Mouse (Mus musculus) layer of hippocampus, postnatal 25 days (tissue): Measurements from ENCODE around the gene 4933400A11Rik. TPM values are rescaled to one million over a fixed set of nuclear protein-coding genes. Genes with fewer than 3 reads are reported as not detected.

Experiments
- DNase-seq, 2 experiments: peaks; one replicate each; pipeline ENCODE4 v3.0.0; 2022; ENCODE audit warnings: mixed read lengths in 2 of 2, low spot score in 1 of 2; ENCODE audit errors: extremely low spot score in 1 of 2
- total RNA-seq, 2 experiments: library from RNA; stranded (reverse); gene quantifications; 2 replicates each; pipeline ENCODE4 v1.2.3; 2021

The 4933400A11Rik gene
- not detected for total RNA-seq

- no peak for DNase-seq
Measured at GRCm38 (mm10) chrX:169779535-169779934, at the start of gene 4933400A11Rik. Gene 4933400A11Rik, minus strand, starts transcription at chrX:169779635.

DNA sequence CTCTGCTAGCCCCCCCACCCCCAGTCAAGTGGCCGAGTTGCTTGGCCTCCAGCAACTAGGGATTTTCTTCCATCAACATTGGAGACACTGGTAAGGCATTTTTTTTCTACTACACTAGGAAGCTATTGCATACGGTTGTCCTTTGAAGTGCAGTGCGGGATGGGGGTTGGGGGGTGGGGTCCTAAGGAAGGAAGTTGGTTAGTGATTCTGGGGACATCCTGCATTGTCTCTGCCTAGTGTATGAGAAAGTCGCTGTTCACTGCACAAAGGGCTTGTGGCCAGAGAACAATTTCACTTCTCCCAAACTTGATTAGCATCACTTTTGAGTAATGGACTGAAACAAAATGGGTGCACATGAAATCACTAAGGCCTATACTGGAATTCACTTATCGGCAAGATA, 48.7 kb upstream of the 4933400A11Rik start:
- DNase-seq: no peak

DNA sequence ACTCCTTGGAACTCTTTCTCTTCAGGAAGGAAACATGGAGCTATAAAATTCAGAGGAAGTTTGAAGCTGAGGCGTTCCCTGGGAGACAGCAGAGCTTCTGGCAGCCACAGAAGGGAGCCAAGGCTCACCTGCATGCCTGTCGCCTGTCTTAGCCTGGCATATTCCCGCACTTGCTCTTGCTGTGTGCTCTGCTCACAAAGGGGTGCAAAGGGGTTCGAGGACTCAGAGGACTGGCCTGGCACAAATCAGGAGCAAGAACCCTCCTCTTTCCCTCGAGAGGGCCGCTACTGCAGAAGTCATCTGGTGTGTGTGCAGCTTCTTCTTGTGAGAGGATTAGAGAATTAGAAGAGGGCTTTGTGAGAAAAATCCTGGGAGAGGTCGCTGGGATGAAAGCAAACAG, 48.3 kb upstream of the 4933400A11Rik start:
- no peak for DNase-seq

- DNase-seq: peak in 1 of 2 experiments; percentile 13
Measured at GRCm38 (mm10) chrX:169826947-169827346, 47.5 kb upstream of the 4933400A11Rik start.

DNA sequence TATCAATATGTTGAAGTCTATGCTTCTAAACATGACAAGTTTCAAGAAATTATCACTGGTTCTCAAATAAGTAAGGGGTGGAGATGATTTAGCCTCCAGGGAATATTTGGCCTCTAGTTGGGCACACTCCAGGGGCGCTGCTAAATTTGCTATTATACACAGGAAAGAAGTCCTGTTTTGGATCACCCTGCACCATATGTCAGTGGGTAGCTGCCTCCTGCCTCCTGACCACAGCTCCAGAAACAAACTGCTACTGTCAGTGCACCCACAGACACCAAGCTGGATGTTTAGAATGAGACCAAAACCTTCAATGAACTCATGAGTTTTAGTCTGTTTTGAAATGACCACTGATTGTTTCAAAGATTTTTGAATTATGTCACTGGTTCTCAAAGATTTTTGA, 34.2 kb upstream of the 4933400A11Rik start:
- no peak for DNase-seq

- no peak for DNase-seq
Measured at GRCm38 (mm10) chrX:169811783-169812182, 32.3 kb upstream of the 4933400A11Rik start.

DNA sequence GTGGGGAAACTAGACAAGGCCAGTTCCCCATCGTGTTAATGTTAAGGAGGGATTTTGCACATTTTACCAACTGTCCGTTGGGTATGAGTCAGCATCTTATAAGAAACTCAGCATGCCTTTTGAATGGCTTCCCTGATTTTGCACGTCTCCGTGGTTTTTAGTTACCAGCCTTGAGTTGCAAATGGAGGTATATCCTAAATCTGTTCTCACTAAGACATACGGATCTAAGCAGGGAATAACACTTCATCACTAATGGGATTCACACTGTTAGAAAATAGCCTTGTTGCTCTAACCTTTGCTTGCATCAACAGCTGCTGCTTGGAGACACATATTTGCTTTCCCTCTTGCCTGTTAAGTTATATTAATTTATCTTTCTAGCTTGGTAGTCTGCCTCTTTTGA, 31.9 kb upstream of the 4933400A11Rik start:
- no peak for DNase-seq

- DNase-seq: no peak
Measured at GRCm38 (mm10) chrX:169807744-169808143, 28.3 kb upstream of the 4933400A11Rik start.

GRCm38 (mm10) chrX:169805791-169806190, 26.4 kb upstream of the 4933400A11Rik start:
- no peak for DNase-seq

- DNase-seq: no peak
Measured at GRCm38 (mm10) chrX:169800238-169800637, 20.8 kb upstream of the 4933400A11Rik start.

DNA sequence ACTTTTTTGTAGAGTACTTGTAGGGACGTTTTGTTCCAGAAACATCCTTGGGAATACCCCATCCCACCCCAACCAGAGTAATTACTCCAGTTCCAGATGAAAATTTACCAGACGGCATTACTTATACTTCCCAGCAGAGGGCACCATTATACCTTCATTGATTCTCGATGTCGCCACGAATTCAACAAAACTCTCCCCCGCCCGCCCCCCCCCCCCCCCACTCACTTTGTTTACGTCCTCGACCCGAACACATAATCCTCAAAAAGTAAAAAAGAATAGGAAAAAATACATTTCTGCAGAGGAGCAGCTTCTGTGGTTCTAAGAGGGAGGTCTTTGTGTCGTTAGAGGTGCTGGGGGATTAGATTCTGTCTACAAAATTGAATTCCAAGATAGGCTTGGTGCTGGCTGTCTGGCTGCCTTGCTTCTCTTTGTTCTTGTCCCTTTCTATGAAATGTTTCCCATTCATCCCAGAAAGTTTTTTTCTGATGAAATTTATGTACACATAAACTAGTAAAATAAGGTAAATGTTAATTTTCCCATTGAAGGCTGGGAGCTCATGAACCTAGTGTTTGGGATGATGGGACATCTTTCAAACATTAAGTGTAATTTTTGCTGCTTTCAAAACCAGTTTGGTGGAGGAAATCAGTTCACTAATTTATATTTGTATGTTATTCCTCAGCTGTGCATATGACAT, 19.7 kb upstream of the 4933400A11Rik start:
- DNase-seq: peak in 1 of 2 experiments; percentile 8

DNA sequence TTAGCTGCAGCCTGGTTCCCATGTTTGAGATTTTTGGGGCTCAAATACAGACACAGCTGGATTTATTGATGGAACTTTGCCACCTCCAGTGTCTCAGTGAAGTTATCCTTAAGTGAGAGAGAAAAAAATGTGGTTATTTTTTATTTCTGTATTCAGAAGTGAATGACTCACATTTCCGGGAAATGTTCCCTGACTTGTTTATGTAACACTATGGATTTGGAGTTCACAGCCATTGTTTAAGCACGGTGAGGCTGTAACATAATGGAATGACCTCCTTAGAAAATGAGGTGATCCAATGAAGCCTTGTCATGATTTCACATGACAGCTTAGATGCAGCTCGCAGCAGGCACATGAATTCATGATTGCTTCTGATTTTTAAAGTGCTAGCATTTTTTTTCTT, 17.7 kb upstream of the 4933400A11Rik start:
- DNase-seq: no peak

DNA sequence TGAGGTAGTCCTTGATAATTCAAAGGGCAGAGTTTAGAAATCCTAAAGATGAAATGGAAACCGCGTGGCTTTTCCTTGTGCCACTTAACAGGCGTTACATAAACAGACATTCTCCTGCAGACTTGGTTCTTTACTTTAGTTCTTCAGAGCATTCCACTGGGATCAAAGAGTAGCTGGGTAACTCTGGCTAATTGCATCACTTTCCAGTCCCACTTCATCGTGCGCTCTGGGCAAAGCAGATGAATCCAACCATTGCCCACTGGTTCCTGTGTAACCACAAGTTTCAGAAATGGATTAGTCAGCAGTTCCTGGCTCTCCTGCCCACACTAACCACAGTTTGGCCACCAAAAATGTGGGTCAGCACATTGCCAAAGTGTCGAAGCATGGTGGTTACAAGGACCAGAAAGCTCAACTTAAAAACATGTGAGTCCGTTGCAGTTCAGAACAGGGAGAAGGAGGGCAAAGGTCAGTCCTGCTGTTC, 15.4 kb upstream of the 4933400A11Rik start:
- DNase-seq: no peak

GRCm38 (mm10) chrX:169794421-169794820, 15.0 kb upstream of the 4933400A11Rik start:
- no peak for DNase-seq

DNA sequence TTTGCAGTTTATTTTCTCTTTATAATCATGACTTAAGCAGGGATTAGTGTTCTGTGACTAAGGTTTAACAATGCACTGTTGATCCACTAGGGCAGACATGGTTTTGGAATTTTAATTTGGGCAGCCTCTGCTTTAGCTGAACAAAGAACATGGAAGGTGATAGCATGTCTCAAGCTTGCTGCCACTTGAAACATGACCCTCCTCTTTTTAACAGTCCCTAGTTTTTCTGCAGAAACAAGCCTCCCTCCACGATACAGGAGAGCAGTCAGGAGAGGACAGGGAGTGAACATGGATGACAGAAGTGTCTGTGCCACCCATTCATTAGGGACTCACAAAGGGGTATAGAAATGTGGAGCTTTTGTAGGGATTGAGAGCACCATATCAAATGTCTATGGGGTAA, 13.4 kb upstream of the 4933400A11Rik start:
- no peak for DNase-seq

DNA sequence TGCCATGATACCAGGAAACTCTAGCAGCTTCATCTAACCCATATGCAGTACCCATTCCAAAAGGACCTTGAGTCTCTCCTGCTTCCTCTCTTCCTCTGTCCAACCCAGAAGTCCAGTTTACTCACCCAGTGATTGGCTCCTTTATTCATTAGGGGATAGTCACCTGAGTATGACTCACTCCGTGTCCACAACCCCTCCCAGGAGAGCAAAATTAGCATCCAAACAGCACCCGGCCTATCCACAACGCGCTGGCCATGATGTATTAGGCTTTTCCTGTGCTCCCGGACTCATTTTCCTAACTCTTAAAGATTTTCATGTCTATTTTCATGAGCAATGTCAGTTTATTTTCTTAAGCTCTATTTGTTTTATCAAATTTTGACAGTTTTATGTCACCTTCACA, 10.3 kb upstream of the 4933400A11Rik start:
- no peak for DNase-seq

DNA sequence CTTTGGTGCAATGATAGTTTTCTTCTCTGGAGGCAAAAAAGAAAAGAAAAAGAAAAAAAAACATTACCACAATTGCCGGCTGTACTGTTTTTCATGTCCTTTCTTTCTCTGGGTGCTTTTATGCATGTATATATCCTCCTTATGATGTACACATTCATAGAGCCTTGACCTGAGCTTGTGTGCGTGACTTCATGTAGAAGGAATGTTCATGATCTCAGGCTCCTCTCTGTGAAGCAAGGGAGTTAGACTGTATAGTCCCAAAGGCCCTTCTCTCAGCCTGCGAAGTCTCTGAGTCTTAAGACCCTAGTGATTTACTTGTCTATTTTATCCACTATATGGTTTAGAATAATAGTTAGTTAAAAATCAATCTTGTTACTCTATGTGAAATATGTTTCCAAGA, 21.4 kb downstream of the 4933400A11Rik start:
- no peak for DNase-seq

- DNase-seq: no peak
Measured at GRCm38 (mm10) chrX:169735387-169735969, 44.0 kb downstream of the 4933400A11Rik start.
